Mouse (Mus musculus): ENCODE results near the gene Ablim2.

DNA sequence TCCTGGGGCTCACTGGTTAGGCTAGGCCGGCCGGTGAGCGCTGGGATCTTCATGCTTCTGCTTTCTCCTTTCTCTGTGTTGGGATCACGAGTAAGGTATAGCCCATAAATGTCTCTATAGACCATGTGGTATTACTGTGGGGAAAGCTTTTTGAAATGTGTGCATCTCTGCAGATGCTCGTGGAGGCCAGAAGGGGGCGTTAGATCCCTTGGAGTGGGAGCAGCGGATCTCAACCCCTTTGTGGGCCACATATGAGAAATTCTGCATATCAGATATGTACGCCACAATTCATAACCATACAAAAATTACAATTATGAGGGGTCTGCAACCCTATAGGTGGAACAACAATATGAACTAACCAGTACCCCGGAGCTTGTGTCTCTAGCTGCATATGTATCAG is 131.3 kb downstream of the Ablim2 start:
- TF ChIP-seq CTCF (IDR thresholded peaks at IDR 0.05; ENCODE audit: extremely low read depth, insufficient read depth, low read length), result peak; percentile 68
- TF ChIP-seq POLR2A (IDR thresholded peaks at IDR 0.05; ENCODE audit: extremely low read depth, insufficient read depth, low read length), result no peak
